Mouse (Mus musculus) heart, adult 9 months (tissue): ENCODE measurements around the gene Chrne.

Experiments
- DNase-seq, 2 experiments: peaks; one replicate each; pipeline ENCODE4 v3.0.0; 2022; ENCODE audit warnings: low spot score in 2 of 2

Chrne gene

DNA sequence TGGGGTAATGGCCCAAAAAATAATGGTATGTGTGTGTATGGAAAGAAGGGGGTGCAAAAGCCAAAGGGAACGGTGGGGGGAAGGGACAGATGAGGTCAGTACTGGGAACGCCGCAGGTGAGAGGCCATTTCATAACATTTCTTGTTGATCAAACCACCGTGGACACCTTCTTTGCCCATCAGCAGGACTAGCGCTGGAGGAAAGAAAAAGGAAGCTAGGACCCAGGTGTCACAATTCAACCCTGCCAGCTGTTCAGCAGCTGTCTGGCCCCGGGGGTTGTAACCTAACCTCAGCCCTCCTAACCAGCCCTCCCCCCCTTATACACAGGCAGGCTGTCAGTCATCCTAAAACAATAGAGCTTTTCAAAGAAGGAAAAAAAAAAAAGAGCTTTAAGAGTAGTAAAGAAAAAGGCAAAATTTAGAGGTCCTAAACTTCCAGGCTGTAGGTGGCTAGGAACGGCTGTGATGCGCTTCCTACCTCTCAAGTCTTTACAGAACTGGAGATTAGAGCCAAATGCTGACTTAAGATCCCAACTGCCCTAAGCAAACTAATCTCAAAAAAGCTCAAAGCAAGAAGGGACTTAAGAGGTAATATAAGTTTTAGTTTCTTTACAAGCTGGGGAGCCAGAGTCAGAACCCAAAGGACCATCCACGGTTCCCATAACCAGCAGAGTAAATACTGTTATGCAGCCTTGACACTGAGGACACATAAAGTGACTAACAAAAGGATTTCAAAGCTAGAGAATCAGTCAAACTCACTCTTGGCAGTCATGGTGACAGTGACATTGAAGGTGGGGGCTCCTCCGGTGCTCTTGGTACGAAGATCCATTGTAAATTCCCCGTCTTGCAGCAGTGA, 33.2 kb upstream of the Chrne start:
- no peak for DNase-seq

DNA sequence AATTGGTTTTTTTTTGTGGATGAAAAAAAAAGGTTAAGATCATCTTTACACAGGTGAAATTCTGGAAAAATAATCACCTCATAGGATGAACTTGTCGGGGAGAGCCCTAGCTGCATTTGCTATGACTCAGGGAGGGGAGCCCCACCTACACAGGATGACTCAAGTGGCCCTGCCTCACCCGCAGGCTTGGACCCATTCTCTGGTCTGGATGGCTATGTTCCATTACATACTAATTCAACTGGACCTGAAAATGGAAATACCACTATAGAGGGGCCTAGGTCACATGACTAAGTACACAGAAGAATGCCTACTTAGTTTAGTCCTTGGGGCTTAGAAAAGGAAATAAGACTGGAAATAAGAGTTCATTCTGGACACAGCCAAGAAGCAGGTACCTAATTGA, 32.4 kb upstream of the Chrne start:
- no peak for DNase-seq

DNA sequence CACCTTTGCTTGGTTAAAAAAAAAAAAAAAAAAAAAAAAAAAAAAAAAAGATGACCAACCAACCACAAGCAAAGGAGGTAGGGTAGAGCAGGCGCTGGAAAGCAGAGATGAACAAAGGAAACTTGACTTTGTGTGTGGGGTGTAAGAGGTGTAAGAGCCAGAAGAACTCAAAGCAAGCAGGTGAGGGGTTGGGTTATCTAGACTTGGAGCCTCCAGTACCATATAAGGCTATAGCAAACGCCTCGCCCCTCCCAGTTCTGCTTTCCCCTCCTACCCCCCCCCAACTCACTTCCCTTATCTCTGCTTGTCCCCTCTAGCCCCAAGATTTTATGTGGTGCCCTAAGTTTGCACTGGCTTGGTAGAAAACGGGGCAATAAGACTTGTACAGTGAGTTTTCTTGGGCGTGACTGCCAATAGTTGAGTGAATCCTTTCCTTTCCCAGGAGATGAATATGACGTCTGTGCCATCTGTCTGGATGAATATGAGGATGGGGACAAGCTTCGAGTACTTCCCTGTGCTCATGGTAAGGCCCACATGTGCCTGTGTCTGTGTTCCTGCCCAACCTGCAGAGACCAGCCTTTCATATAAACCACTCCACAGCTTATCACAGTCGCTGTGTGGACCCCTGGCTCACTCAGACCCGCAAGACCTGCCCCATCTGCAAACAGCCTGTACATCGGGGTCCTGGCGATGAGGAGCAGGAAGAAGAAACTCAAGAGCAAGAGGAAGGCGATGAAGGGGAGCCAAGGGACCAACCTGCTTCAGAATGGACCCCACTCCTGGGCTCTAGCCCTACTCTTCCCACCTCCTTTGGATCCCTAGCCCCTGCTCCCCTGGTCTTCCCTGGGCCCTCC, 31.5 kb upstream of the Chrne start:
- DNase-seq, result no peak

DNA sequence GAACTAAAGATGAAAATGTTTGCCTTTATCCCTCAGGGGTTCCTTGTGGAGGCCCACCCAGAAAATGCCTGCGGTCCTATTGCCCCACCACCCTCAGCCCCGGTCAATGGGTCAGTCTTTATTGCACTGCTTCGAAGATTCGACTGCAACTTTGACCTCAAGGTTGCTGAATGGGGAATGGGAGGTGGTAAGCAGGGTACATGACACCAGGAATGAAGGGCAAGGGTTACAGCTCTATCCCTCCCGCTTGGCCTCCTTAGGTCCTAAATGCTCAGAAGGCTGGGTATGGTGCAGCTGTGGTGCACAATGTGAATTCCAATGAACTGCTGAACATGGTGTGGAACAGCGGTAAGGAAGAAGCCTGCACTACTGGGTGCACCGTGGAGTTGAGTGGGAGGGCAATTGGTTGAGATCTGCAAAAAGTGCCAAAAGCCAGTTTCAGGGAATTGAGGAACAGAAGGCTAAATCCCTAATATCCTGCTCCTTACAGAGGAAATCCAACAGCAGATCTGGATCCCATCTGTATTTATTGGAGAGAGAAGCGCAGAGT, 30.2 kb upstream of the Chrne start:
- no peak for DNase-seq

DNA sequence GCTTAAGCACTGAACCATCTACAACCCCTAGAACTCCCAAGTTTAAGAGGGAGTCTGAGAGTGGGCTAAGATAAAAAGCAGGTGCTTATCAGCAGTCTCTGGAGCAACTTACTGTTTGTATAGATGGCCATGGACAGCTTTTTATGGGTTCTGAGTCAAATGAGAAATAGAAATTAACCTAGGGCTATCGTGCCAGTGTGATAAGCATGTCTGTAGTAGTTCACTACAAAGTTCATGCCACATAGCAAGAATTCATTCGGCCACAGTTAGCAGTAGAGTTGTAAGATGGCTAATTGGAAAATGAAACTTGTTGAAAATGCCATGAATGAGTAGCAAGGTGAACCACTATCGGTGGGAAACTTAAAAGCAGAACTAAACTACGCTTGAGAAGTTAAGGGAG, 29.5 kb upstream of the Chrne start:
- DNase-seq, result no peak

DNA sequence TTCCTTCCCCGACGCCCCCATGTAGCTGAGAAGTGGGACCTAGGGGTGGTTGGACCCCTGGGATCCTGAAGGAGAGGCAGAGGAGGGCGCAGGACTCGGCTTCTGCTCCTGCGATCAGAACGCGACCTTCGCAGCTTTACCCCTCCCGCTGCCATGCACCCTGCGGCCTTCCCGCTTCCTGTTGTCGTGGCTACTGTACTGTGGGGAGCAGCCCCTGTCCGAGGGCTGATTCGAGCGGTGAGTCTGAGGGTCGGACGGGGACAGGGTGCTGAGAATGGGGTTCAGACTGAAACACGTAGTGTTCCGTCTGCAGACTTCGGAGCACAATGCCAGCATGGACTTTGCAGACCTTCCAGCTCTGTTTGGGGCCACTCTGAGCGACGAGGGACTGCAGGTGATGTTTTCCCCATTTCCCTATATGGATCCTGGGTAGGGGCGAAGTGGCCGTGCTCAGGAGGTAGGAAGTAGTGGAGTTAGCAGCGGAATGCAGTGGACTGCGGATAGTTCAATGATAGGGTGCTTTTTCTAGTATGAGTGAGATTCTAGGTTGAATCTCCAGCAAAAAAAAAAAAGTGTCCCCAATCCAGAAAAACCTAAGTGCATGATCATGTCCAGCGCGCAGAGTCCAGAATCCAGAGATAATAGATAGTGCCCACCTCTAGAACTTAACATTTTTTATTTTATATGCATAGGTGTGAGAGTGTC, 28.9 kb upstream of the Chrne start:
- peak in 1 of 2 experiments; percentile 17 for DNase-seq

DNA sequence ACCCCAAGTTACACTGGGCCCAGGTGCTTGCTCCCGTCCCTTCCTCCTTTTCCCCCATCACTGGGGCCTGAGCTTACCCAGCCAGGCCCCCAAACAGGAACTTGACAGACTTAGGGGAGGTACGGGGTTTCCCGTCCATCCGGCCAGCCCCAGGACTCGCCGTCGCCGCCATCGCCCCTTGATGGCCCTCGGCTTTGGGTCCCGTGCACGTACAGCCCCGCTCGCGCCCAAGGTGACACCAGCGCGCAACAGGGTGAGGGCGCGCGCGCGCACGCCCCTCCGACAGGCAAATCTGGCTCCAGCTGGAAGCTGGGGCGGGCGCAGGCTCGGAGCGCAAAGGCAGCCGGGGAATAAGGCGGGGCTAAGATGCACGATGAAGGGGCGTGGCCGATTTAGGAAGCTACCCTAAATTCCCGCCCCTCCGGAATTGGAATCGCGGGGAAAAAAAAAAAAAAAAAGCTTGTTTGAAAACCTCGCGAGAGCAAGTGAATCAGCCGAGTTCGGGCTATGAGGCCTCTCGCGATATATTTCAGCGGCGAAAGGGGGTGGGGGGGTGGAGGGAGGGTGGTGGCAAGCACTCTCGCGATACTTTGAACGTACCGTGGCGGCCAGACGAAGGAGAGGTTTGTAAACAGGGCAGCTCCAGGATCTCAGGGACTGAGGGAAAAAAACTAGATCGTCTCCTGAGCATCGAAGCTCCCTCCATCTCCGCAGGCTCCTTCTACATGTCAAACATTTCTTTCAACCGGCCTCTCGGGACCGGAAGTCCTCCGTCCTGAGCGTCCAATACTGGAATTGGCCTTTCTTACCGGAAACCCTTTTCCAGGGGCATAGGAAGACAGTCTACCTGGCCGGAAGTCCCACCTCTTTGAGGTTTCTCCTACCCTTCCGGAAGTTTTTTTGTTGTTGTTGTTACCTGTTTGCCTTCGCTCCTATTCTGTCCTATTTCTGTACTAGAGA, 28.0 kb upstream of the Chrne start, which contains the start of the genes Rnf167 and Slc25a11:
Gene Rnf167, plus strand, starts transcription at position 545 of the 960 bp plus-strand sequence.
Gene Slc25a11, minus strand, starts transcription at position 789 of the 960 bp plus-strand sequence.
- peak; percentile 95 to 97 for DNase-seq

DNA sequence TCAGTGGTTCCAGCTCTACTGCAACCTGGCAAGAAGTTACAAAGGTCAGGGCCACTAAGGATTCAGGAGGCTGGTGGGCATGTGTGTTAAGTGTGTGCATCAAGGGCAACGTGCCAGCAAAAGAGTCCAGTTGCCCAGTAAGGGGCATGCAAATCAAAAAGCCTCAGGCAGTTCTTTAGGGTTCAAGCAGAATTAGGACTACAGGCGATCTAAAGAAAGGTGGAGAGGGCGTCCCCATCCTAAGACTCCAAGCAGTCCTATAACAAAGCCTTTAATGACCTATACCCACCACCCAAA, 27.2 kb upstream of the Chrne start:
- no peak for DNase-seq

DNA sequence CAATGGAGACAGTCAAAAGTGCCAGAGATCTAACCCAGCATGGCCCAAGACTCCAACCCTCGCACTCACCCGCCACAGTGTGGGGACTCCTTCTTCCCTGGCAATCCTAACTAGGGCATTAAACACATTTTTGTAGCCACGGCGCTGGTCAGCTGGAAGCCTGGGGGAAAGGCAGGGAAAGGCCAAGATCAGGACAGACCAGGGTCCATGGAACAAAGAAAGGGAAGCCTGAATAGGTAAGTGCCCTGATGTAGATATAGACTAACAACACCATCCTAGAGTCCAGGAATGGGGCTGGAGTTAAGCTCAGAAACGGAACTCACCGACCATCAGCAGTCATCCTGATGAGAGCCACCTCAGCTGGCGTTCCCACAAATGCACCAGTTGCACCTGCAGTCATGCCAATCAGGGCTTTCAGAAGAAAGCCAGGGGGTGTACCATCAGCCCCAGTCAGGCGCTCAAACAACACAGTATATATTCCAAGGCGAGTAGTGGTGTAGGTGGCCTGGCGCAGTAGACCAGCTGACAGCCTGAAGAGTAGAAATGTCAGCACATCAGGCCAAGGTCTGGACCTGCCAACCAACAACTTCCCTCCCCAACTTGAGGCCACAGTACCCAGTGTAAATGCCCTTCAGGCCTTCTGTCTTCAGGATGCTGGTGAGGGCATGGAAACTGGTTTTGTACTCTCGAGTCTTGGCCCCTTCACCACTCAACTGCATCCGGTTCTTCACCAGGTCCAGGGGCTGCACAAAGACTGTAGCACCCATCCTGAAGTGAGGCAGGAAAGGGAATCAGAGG, 26.6 kb upstream of the Chrne start:
- peak in 1 of 2 experiments; percentile 35 for DNase-seq

DNA sequence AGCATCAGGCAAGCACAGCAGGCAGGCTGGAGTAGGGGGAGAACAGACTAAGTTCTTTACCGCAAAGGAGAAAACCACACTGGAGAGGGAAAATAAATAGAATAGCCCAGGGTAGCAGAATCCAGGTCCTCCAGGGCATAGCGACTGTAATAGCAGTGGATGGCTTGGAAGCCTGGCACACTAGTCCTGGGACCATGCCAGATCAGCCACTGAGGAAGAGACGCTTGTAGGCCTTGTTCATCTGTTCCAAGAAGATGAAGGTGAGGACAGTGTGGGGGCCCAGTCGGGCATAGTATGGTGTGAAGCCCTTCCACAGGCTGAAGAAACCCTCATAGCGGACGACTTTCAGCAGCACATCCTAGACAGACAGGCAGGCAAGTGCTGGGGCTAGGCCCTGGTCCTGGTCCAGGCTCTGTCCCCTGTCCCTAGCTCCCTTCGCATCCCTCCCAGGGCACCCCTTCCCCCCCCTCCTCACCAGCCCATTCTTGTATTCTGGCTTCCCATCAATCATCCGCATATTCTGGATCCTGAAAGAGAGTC, 25.6 kb upstream of the Chrne start:
- DNase-seq, result no peak

DNA sequence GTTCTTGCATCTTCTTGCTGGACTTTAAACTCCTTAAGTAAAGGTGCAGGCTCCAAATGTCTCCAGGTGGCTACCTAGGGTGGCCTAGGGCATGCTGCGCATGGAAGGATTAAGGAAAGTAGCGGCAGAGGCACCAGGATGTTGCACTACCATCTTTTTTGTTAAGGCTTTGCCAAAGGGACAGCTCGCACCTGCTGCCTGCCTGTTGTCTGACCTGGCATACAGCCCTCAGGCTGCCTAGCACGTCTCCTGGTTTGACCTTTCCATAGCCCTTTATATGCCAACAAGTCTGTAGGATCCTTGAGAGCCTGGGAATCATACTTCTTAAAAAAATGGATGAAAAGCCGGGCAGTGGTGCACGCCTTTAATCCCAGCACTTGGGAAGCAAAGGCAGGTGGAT, 24.0 kb upstream of the Chrne start:
- no peak for DNase-seq

DNA sequence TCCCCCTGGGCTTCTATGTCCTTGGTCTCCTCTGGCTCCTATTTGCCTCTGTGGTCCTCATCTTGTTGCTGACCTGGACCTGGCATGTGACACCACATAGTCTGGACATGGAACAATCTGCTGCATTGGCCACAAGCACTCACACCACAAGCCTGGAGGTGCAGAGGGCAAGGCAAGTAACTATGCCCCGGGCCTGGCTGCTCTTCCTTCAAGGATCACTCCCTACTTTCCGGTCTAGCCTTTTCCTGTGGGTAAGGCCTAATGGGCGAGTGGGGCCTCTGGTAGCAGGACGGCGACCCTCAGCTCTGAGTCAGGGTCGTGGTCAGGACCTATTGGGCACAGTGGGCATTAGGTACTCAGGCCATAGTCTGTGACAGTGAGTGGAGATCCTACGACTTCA, 22.2 kb upstream of the Chrne start:
- DNase-seq, result no peak

DNA sequence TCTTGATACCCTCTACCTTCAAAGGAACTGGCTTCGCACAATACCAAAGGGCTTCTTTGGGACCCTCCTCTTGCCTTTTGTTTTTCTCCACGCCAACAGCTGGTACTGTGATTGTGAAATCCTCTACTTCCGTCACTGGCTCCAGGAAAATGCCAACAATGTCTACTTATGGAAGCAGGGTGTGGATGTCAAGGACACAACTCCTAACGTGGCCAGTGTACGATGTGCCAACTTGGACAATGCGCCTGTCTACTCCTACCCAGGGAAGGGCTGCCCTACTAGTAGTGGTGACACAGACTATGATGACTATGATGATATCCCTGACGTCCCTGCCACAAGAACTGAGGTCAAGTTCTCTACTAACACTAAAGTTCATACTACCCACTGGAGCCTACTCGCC, 21.0 kb upstream of the Chrne start:
- DNase-seq, result no peak

DNA sequence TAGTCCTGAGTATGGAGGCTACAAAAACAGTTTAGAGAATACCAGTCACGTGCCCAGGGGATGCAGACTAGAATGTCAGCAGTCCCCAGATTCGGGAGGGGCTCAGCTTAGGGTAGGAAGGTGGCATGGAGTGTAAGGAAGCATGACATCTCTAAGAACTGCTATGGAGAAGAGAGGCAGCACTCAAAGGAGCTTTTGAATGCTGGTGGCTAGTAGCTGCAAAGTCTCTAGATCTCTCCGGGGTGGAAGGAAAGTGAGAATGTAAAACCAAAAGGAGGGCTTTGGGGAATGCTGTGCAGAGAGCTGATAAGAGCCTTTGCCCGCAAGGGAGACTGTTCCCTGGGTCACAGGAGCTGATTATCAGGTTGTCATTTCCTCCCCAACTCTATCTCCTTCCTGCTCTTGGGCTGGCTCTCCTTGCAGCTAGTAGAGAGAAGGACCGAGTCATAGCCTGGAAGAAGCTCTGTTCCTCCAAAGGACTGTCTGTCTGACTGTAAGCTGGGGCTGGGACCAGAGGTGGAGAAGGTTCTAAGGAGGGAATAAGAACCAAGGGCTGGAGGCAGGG, 19.8 kb upstream of the Chrne start, which contains the start of gene Gp1ba:
Gene Gp1ba, plus strand, starts transcription at position 409 of the 565 bp plus-strand sequence.
- DNase-seq, result no peak

DNA sequence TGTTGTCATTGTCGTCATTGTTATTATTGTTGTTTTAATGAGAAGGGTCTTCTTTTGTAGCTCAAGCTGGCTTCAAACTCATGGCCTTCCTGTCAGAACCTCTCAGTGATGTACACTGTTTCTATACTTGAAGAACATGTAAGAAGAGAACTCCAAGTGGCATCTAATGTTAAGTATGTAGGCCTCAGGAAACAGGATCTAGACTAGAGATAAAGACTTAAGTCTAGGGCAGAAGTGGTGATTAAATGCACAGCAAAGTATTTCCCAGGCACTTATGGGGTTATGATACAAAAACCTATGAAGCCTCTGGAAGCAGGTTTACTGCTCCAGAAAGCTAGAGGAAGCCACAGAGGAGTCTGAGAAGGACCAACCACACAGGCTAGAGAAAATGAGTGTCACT, 19.3 kb upstream of the Chrne start:
- DNase-seq, result no peak

DNA sequence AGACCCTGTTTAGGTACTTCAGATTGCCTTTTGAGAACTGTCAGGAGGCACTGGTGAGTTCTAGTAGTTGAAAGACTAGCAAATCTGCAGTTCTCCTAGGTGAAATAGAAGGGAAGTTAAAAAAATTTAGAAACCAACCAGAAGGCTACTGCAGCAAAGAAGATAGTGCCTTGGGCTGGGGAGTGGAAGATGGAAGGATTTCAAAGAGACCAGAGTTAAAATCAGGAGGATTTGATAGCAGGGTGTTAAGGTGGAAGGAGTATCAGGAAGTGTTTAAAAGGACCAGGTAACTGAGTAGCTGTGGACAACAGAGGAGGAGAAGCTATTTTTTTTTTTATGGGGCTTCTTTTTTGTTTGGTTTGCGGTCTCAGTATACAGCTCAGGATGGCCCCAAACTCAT, 18.7 kb upstream of the Chrne start:
- no peak for DNase-seq

DNA sequence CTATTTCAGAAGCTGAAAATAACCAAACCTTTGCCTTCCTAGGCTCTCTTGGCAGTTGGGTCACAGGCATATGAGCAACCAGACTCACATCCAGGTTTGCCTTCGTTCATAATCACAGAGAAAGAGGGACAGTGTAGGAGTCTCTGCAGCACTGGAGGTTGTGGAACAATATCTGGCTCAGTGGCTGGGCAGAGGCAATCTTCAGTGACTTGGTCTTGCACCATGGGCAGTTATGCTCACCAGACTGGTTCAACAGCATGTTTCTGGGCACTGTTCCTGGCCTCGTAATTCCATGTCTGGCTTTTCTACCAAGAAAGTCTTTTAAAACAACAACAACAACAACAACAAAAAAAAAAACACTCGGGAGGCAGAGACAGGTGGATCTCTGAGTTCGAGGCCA, 16.6 kb upstream of the Chrne start:
- DNase-seq, result no peak

DNA sequence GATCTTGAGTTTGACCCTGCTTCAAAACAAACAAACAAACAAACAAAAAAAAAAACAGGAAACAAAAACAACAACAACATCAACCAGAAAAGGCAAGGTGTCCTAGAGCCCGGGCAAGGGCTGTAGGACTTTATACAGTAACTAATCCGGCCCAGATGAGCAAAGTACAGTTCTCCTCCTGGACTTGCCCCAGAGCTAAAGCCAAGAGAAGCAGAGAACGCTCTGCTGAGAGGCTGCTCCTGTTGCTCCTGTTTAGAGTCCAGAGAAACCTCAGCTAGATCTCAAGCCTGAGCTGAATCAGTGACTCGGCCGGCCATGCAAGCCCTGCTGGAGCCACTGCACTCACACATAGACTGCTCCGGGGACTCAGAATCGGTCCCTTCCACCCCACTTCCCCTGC, 11.1 kb upstream of the Chrne start:
- no peak for DNase-seq

DNA sequence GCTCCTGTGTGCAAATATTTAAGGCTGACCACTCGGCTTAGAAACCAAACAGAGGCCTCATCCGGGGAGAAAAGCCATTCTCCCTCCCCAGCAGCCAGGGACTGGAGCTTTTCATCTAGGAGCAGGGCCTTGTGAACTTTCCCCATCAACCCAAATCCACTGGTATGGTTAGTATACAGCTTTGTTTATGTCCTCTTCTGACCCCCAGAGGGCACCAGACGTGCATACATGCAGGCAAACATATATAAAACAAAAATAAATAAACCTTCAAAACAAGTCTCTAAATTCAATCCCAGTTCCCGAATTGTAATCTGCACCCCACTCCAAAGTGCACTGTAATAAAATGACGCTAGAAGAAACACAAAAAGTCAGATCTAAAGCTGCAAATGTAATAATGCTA, 10.5 kb upstream of the Chrne start:
- no peak for DNase-seq
